In genomic region chr5:67307659-67308222, GRCm38 (mm10) we compare ENCODE assay signal across 8 mouse cellular contexts. TPM values are rescaled to one million over a fixed set of nuclear protein-coding genes. Genes with fewer than 3 reads are reported as not detected.
DNase-seq lines count a peak whose midpoint lies in the region; ATAC-seq lines count a peak whose summit lies in the region.

No protein-coding gene starts in this region.

- no peaks in the 10 kb centered on the region for H3K36me3 ChIP-seq in kidney, embryonic 16.5 days (ENCODE audit: insufficient read depth, low read length)
- no peaks in the 10 kb centered on the region for H3K36me3 ChIP-seq in hindbrain, embryonic 16.5 days (ENCODE audit: control insufficient read depth, insufficient read depth, low read length)
- H3K36me3 ChIP-seq in midbrain, embryonic 16.5 days (ENCODE audit: control insufficient read depth, insufficient read depth, low read length): no peaks in the 10 kb centered on the region

- peak overlapping the region; percentile 99 for H3K4me3 ChIP-seq in kidney, embryonic 16.5 days (ENCODE audit: low read length)
- H3K4me3 ChIP-seq in hindbrain, embryonic 16.5 days (ENCODE audit: low read length): peak overlapping the region; percentile 99
- H3K4me3 ChIP-seq in midbrain, embryonic 16.5 days (ENCODE audit: low read depth, low read length): peak overlapping the region; percentile 69

- H3K4me1 ChIP-seq in kidney, embryonic 16.5 days (ENCODE audit: insufficient read depth, low read length): peaks cover 11% of the 10 kb centered on the region
- H3K4me1 ChIP-seq in hindbrain, embryonic 16.5 days (ENCODE audit: control insufficient read depth, insufficient read depth, low read depth, low read length): peaks cover 12% of the 10 kb centered on the region
- peaks cover 12% of the 10 kb centered on the region for H3K4me1 ChIP-seq in midbrain, embryonic 16.5 days (ENCODE audit: control insufficient read depth, insufficient read depth, low read length)

- peak overlapping the region; percentile 96 for H3K9ac ChIP-seq in kidney, embryonic 16.5 days (replicated peaks; ENCODE audit: low read length)
- peak overlapping the region; percentile 95 for H3K9ac ChIP-seq in hindbrain, embryonic 16.5 days (ENCODE audit: low read depth, low read length)
- peak overlapping the region; percentile 88 for H3K9ac ChIP-seq in midbrain, embryonic 16.5 days (ENCODE audit: low read depth, low read length)

- DNase-seq in kidney, postnatal 10 days: no peak
- DNase-seq in c-Kit-negative CD71-positive TER-119-positive erythroid progenitor cells, embryonic 14.5 days (ENCODE audit: low read depth, low spot score): peak; percentile 47
- DNase-seq in urinary bladder, adult 18-20 months (ENCODE audit: low spot score in 2 of 2): no peak
- DNase-seq in frontal cortex, adult 2 months (ENCODE audit: extremely low spot score in 1 of 2, low spot score in 1 of 2): no peak
- DNase-seq in kidney, adult 9 months: no peak

- WGBS in kidney, embryonic 16.5 days: 27% methylated on average over 13 of the region's 13 CpGs
- WGBS in hindbrain, embryonic 16.5 days: 33% methylated on average over 13 of the region's 13 CpGs
- 33% methylated on average over 13 of the region's 13 CpGs for WGBS in midbrain, embryonic 16.5 days

- H3K27me3 ChIP-seq in kidney, embryonic 16.5 days (ENCODE audit: insufficient read depth, low read length): no peaks in the 10 kb centered on the region
- no peaks in the 10 kb centered on the region for H3K27me3 ChIP-seq in hindbrain, embryonic 16.5 days (replicated peaks; ENCODE audit: control insufficient read depth, insufficient read depth, low read length)
- no peaks in the 10 kb centered on the region for H3K27me3 ChIP-seq in midbrain, embryonic 16.5 days (ENCODE audit: control insufficient read depth, insufficient read depth, low read depth, low read length)

- H3K9me3 ChIP-seq in kidney, embryonic 16.5 days (ENCODE audit: low read length): no peaks in the 10 kb centered on the region
- H3K9me3 ChIP-seq in hindbrain, embryonic 16.5 days (ENCODE audit: control insufficient read depth, low read length): no peaks in the 10 kb centered on the region
- no peaks in the 10 kb centered on the region for H3K9me3 ChIP-seq in midbrain, embryonic 16.5 days (replicated peaks; ENCODE audit: control insufficient read depth, low read length, poor library complexity, severe bottlenecking)

- no peak for ATAC-seq in kidney, embryonic 16.5 days (ENCODE audit: low FRiP score, low TSS enrichment)
- ATAC-seq in hindbrain, embryonic 16.5 days: no peak
- ATAC-seq in midbrain, embryonic 16.5 days: no peak

- H3K4me2 ChIP-seq in kidney, embryonic 16.5 days (replicated peaks; ENCODE audit: low read depth, low read length): peak overlapping the region; percentile 64
- peak overlapping the region; percentile 87 for H3K4me2 ChIP-seq in hindbrain, embryonic 16.5 days (ENCODE audit: low read length)
- H3K4me2 ChIP-seq in midbrain, embryonic 16.5 days (ENCODE audit: low read length): peak overlapping the region; percentile 82

- no peak overlapping the region for H3K27ac ChIP-seq in kidney, embryonic 16.5 days (ENCODE audit: low read length)
- no peak overlapping the region for H3K27ac ChIP-seq in hindbrain, embryonic 16.5 days (ENCODE audit: low read depth, low read length)
- no peak overlapping the region for H3K27ac ChIP-seq in midbrain, embryonic 16.5 days (ENCODE audit: low read length)

RNA-seq across cellular contexts. Expression of gene Slc30a9, which starts 1.0 kb away (rescaled TPM):
- 107 TPM in 2 replicates for polyA plus RNA-seq in kidney, embryonic 16.5 days (2015; fragmentation: Nextera tagmentation; extraction: Ambion mirVana)
- polyA plus RNA-seq in hindbrain, embryonic 16.5 days (2015; fragmentation: Nextera tagmentation; extraction: Ambion mirVana): 161 and 172 TPM in 2 replicates
- 174 and 183 TPM in 2 replicates for polyA plus RNA-seq in midbrain, embryonic 16.5 days (2015; fragmentation: Nextera tagmentation; extraction: Ambion mirVana)
- 118 and 126 TPM in 2 replicates for polyA plus RNA-seq in frontal cortex, adult 2 months (2012; rRNA removed)

RNA-seq across cellular contexts. Expression of gene Tmem33, which starts 47.4 kb away (rescaled TPM):
- 113 and 118 TPM in 2 replicates for polyA plus RNA-seq in kidney, embryonic 16.5 days (2015; fragmentation: Nextera tagmentation; extraction: Ambion mirVana)
- polyA plus RNA-seq in hindbrain, embryonic 16.5 days (2015; fragmentation: Nextera tagmentation; extraction: Ambion mirVana): 74.9 and 79.7 TPM in 2 replicates
- 67.5 and 77.0 TPM in 2 replicates for polyA plus RNA-seq in midbrain, embryonic 16.5 days (2015; fragmentation: Nextera tagmentation; extraction: Ambion mirVana)
- 49.0 and 58.1 TPM in 2 replicates for polyA plus RNA-seq in frontal cortex, adult 2 months (2012; rRNA removed)
